Mouse (Mus musculus) neutrophil, adult 5-6 weeks (primary cell): ENCODE results near the gene Creb3l4. TPM values are rescaled to one million over a fixed set of nuclear protein-coding genes. Genes with fewer than 3 reads are reported as not detected.

Experiments
- ATAC-seq: fragments of 151-379, 151-347 bp; 2 replicates; pipeline ENCODE4 v1.8.0; 2017; ENCODE audit warnings: mild to moderate bottlenecking, moderate TSS enrichment; ENCODE audit not compliant: insufficient number of reproducible peaks, poor library complexity, low FRiP score, severe bottlenecking; ENCODE audit errors: extremely low read depth
- total RNA-seq: library from RNA; stranded (forward); fragments of 200-1000 nt; gene quantifications from 2 replicates; pipeline ENCODE4 v1.2.3, GENCODE M21; 2017

Gene Creb3l4
- total RNA-seq, 1 experiment from 2014 or later, result not detected

- ATAC-seq, result no peak
These were observed 33.3 kb downstream of the Creb3l4 start for GRCm38 (mm10) chr3:90209908-90210566.

GRCm38 (mm10) chr3:90208662-90209061 is 34.6 kb downstream of the Creb3l4 start:
- no peak for ATAC-seq

GRCm38 (mm10) chr3:90204582-90204981 is 38.7 kb downstream of the Creb3l4 start:
- ATAC-seq, result no peak

- ATAC-seq, result no peak
These were observed 39.7 kb downstream of the Creb3l4 start for GRCm38 (mm10) chr3:90203619-90204018.

GRCm38 (mm10) chr3:90202884-90203283 is 40.4 kb downstream of the Creb3l4 start:
- no peak for ATAC-seq

- no peak for ATAC-seq
These were observed 45.8 kb downstream of the Creb3l4 start for GRCm38 (mm10) chr3:90197548-90197947.

GRCm38 (mm10) chr3:90195644-90196043 is 47.7 kb downstream of the Creb3l4 start:
- no peak for ATAC-seq

- ATAC-seq, result no peak
These were observed 48.6 kb downstream of the Creb3l4 start for GRCm38 (mm10) chr3:90194759-90195158.

- no peak for ATAC-seq
These were observed 52.3 kb downstream of the Creb3l4 start for GRCm38 (mm10) chr3:90190859-90191510.

Other genes starting within 250 kb of the Creb3l4 start
- 56.1 and 62.5 TPM in 2 replicates for gene Hax1, start 244.7 kb downstream of the Creb3l4 start, total RNA-seq
- 95.8 and 104 TPM in 2 replicates for gene 4933434E20Rik, start 191.9 kb downstream of the Creb3l4 start, total RNA-seq
- gene Ubap2l, start 190.9 kb downstream of the Creb3l4 start, total RNA-seq, result 186 and 235 TPM in 2 replicates
- 950 and 1,052 TPM in 2 replicates for gene Tpm3, start 170.9 kb downstream of the Creb3l4 start, total RNA-seq
- 2.2 and 2.7 TPM in 2 replicates for gene Nup210l, start 139.4 kb downstream of the Creb3l4 start, total RNA-seq
- 6,147 and 6,362 TPM in 2 replicates for gene Rps27, start 29.9 kb downstream of the Creb3l4 start, total RNA-seq
- gene Rab13, start 29.8 kb downstream of the Creb3l4 start, total RNA-seq, result 1.4 and 2.0 TPM in 2 replicates
- gene Jtb, start 11.9 kb downstream of the Creb3l4 start, total RNA-seq, result 63.0 and 65.2 TPM in 2 replicates
- gene Slc39a1, start 4.7 kb upstream of the Creb3l4 start, total RNA-seq, result 32.4 and 34.4 TPM in 2 replicates
- 66.4 and 76.5 TPM in 2 replicates for gene Crtc2, start 10.7 kb upstream of the Creb3l4 start, total RNA-seq
- gene Dennd4b, start 21.7 kb upstream of the Creb3l4 start, total RNA-seq, result 59.8 and 70.4 TPM in 2 replicates
- 56.0 and 64.1 TPM in 2 replicates for gene Gatad2b, start 49.7 kb upstream of the Creb3l4 start, total RNA-seq
- 0.35 and 2.7 TPM in 2 replicates for gene Slc27a3, start 146.4 kb upstream of the Creb3l4 start, total RNA-seq
- gene Ints3, start 190.1 kb upstream of the Creb3l4 start, total RNA-seq, result 17.3 and 23.2 TPM in 2 replicates
- 0.12 TPM in 1 of 2 replicates, not detected in the other for gene Npr1, start 222.4 kb upstream of the Creb3l4 start, total RNA-seq
- 64.5 and 67.2 TPM in 2 replicates for gene Ilf2, start 232.6 kb upstream of the Creb3l4 start, total RNA-seq
- gene Snapin, start 247.5 kb upstream of the Creb3l4 start, total RNA-seq, result 41.6 and 45.4 TPM in 2 replicates